Mouse (Mus musculus): ENCODE results near the gene Wnt4.

Wnt4 gene

GRCm38 (mm10) chr4:137305831-137306576 is 28.7 kb downstream of the Wnt4 start:
- DNase-seq (ENCODE audit: low read depth in 1 of 2, low spot score in 2 of 2), result no peak

- no peak for DNase-seq (ENCODE audit: low read depth in 1 of 2, low spot score in 2 of 2)
Observed at GRCm38 (mm10) chr4:137306577-137306888, 29.2 kb downstream of the Wnt4 start.

GRCm38 (mm10) chr4:137306991-137307706 is 29.9 kb downstream of the Wnt4 start:
- no peak for DNase-seq (ENCODE audit: low read depth in 1 of 2, low spot score in 2 of 2)

- DNase-seq (ENCODE audit: low read depth in 1 of 2, low spot score in 2 of 2), result no peak
Observed at GRCm38 (mm10) chr4:137308377-137308776, 31.1 kb downstream of the Wnt4 start.

GRCm38 (mm10) chr4:137313511-137313910 is 36.2 kb downstream of the Wnt4 start:
- DNase-seq (ENCODE audit: low read depth in 1 of 2, low spot score in 2 of 2), result no peak

GRCm38 (mm10) chr4:137314561-137314960 is 37.3 kb downstream of the Wnt4 start:
- no peak for DNase-seq (ENCODE audit: low read depth in 1 of 2, low spot score in 2 of 2)

GRCm38 (mm10) chr4:137315061-137315460 is 37.8 kb downstream of the Wnt4 start:
- no peak for DNase-seq (ENCODE audit: low read depth in 1 of 2, low spot score in 2 of 2)

GRCm38 (mm10) chr4:137316027-137316770 is 38.9 kb downstream of the Wnt4 start:
- no peak for DNase-seq (ENCODE audit: low read depth in 1 of 2, low spot score in 2 of 2)

GRCm38 (mm10) chr4:137324926-137325325 is 47.6 kb downstream of the Wnt4 start:
- DNase-seq (ENCODE audit: low read depth in 1 of 2, low spot score in 2 of 2), result no peak

GRCm38 (mm10) chr4:137326494-137326893 is 49.2 kb downstream of the Wnt4 start:
- no peak for DNase-seq (ENCODE audit: low read depth in 1 of 2, low spot score in 2 of 2)

- DNase-seq (ENCODE audit: low read depth in 1 of 2, low spot score in 2 of 2), result no peak
Observed at GRCm38 (mm10) chr4:137332051-137332450, 54.8 kb downstream of the Wnt4 start.

GRCm38 (mm10) chr4:137336468-137336867 is 59.2 kb downstream of the Wnt4 start:
- DNase-seq (ENCODE audit: low read depth in 1 of 2, low spot score in 2 of 2), result no peak

- DNase-seq (ENCODE audit: low read depth in 1 of 2, low spot score in 2 of 2), result no peak
Observed at GRCm38 (mm10) chr4:137339415-137339814, 62.1 kb downstream of the Wnt4 start.

- no peak for DNase-seq (ENCODE audit: low read depth in 1 of 2, low spot score in 2 of 2)
Observed at GRCm38 (mm10) chr4:137342816-137343215, 65.5 kb downstream of the Wnt4 start.

GRCm38 (mm10) chr4:137345112-137345511 is 67.8 kb downstream of the Wnt4 start:
- DNase-seq (ENCODE audit: low read depth in 1 of 2, low spot score in 2 of 2), result no peak

GRCm38 (mm10) chr4:137345790-137346189 is 68.5 kb downstream of the Wnt4 start:
- no peak for DNase-seq (ENCODE audit: low read depth in 1 of 2, low spot score in 2 of 2)
